Mouse (Mus musculus) midbrain, embryonic 12.5 days (tissue): ENCODE data around the gene 2010111I01Rik. TPM values are rescaled to one million over a fixed set of nuclear protein-coding genes. Genes with fewer than 3 reads are reported as not detected.
"Not testable (repeated sequence)": the region's sequence is repeated elsewhere in the genome, so short reads cannot be mapped to it uniquely, and the experiment has no call there.

Experiments
- ATAC-seq: fragments of 200-750 bp; cut with Nextera tagmentation; 2 replicates; pipeline ENCODE4 v1.8.0; 2017; ENCODE audit warnings: low read depth, moderate TSS enrichment, moderate library complexity; ENCODE audit not compliant: low FRiP score
- H3K27ac ChIP-seq: fragments of 300-500 bp; sonication (generic); replicated peaks from 2 replicates; pipeline ENCODE4 v1.5.1; 2016; ENCODE audit warnings: mild to moderate bottlenecking
- H3K27me3 ChIP-seq: fragments of 300-500 bp; sonication (generic); 2 replicates; pipeline ENCODE4 v1.6.1; 2016; ENCODE audit warnings: mild to moderate bottlenecking
- H3K36me3 ChIP-seq: fragments of 300-500 bp; sonication (generic); 2 replicates; pipeline ENCODE4 v1.6.1; 2016
- H3K4me1 ChIP-seq: fragments of 300-500 bp; sonication (generic); 2 replicates; pipeline ENCODE4 v1.6.1; 2016
- H3K4me2 ChIP-seq: fragments of 300-500 bp; sonication (generic); replicated peaks from 2 replicates; pipeline ENCODE4 v1.6.1; 2016; ENCODE audit warnings: mild to moderate bottlenecking, moderate library complexity
- H3K4me3 ChIP-seq: fragments of 300-500 bp; sonication (generic); 2 replicates; pipeline ENCODE4 v1.5.1; 2016; ENCODE audit warnings: mild to moderate bottlenecking
- H3K9ac ChIP-seq: fragments of 300-500 bp; sonication (generic); replicated peaks from 2 replicates; pipeline ENCODE4 v1.6.1; 2016; ENCODE audit warnings: mild to moderate bottlenecking, moderate library complexity
- H3K9me3 ChIP-seq: fragments of 300-500 bp; sonication (generic); 2 replicates; pipeline ENCODE4 v1.6.1; 2016; ENCODE audit warnings: mild to moderate bottlenecking
- WGBS: fragments of 180-500 bp; shearing (Covaris S2); methylation state at CpG from one replicate; pipeline ENCODE4 v1.1.7; 2016; 5-methylcytosine and 5-hydroxymethylcytosine counted together
- polyA plus RNA-seq: library from polyadenylated mRNA; unstranded; fragments of >200 nt; fragmentation: Nextera tagmentation; extraction: Ambion mirVana; gene quantifications from 2 replicates; pipeline ENCODE4 v1.2.1, GENCODE M21; 2016

2010111I01Rik gene
- polyA plus RNA-seq: 32.8 and 35.7 TPM in 2 replicates

- H3K4me1 ChIP-seq: peaks cover 6% of the 10 kb centered on the region; the same call in 1 of the 2 replicates
- H3K4me3 ChIP-seq: peak within 1 kb of the TSS; percentile 73
- H3K27me3 ChIP-seq: 0 out of 2 replicates have a peak, but pooled peaks cover 12% of the 10 kb centered on the region
- H3K9ac ChIP-seq: peak within 1 kb of the TSS; percentile 61
- H3K36me3 ChIP-seq: no peaks in the 10 kb centered on the region
- WGBS: under 1% methylated on average over 41 of the region's 41 CpGs
- H3K27ac ChIP-seq: no peak within 1 kb of the TSS; the same call in 1 of the 2 replicates
- ATAC-seq: peak; percentile 97
- no peaks in the 10 kb centered on the region for H3K9me3 ChIP-seq
- H3K4me2 ChIP-seq: peak within 1 kb of the TSS; percentile 87
Observed at GRCm38 (mm10) chr13:62964640-62965311, at the start of gene 2010111I01Rik. Gene 2010111I01Rik, plus strand, starts transcription at chr13:62964893.

GRCm38 (mm10) chr13:62916675-62917074 lies 48.0 kb upstream of the 2010111I01Rik start:
- ATAC-seq: no peak
- Histone ChIP-seq H3K4me3 (no peak overlapping the region), H3K9ac (no peak overlapping the region), H3K4me1 (no peaks in the 10 kb centered on the region), H3K4me2 (no peak overlapping the region), H3K9me3 (no peaks in the 10 kb centered on the region), H3K36me3 (no peaks in the 10 kb centered on the region), H3K27me3 (no peaks in the 10 kb centered on the region), H3K27ac (no peak overlapping the region)
- 81% methylated on average over 4 of the region's 4 CpGs for WGBS

- no peak for ATAC-seq
- no peak overlapping the region for H3K27ac ChIP-seq
- no peaks in the 10 kb centered on the region for H3K36me3 ChIP-seq
- no peaks in the 10 kb centered on the region for H3K9me3 ChIP-seq
- H3K4me1 ChIP-seq: no peaks in the 10 kb centered on the region
- WGBS: 42% methylated on average over 1 of the region's 1 CpGs
- H3K4me2 ChIP-seq: no peak overlapping the region
- no peaks in the 10 kb centered on the region for H3K27me3 ChIP-seq
- H3K9ac ChIP-seq: no peak overlapping the region
- H3K4me3 ChIP-seq: no peak overlapping the region
Observed at GRCm38 (mm10) chr13:62917416-62918110, 47.1 kb upstream of the 2010111I01Rik start.

GRCm38 (mm10) chr13:62919647-62920341 lies 44.9 kb upstream of the 2010111I01Rik start:
- H3K4me2 ChIP-seq: no peak overlapping the region
- H3K9ac ChIP-seq: no peak overlapping the region
- no peak overlapping the region for H3K4me3 ChIP-seq
- no peak overlapping the region for H3K27ac ChIP-seq
- no peaks in the 10 kb centered on the region for H3K36me3 ChIP-seq
- H3K27me3 ChIP-seq: no peaks in the 10 kb centered on the region
- 38% methylated on average over 11 of the region's 11 CpGs for WGBS
- H3K4me1 ChIP-seq: no peaks in the 10 kb centered on the region
- ATAC-seq: no peak
- H3K9me3 ChIP-seq: no peaks in the 10 kb centered on the region

GRCm38 (mm10) chr13:62922645-62923044 lies 42.0 kb upstream of the 2010111I01Rik start:
- H3K36me3 ChIP-seq: no peaks in the 10 kb centered on the region
- 81% methylated on average over 3 of the region's 3 CpGs for WGBS
- H3K4me1 ChIP-seq: no peaks in the 10 kb centered on the region

DNA sequence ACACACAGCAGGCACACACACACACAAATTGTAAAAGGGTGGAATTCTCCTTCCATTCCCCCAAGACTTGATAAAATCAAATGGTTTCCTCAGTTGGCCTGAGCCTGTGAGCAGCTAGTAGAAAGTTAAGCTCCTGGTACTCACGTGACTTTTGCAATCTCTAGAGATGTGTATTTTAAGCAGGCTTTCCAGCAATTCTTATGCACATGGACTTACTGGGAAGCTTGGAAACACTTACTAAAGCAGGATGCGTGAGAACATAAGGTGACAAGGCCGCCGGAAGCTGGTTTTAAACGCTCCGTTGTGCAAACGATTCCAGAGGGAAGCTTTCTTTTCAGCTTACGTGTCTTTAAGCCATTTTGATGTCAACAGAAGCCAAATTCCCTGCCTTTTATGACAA lies 41.5 kb upstream of the 2010111I01Rik start:
- Histone ChIP-seq H3K9ac (no peak overlapping the region), H3K36me3 (no peaks in the 10 kb centered on the region)

More at GRCm38 (mm10) chr13:62922645-62923044, 42.0 kb upstream of the 2010111I01Rik start:
- H3K9me3 ChIP-seq: no peaks in the 10 kb centered on the region
- H3K4me2 ChIP-seq: no peak overlapping the region
- ATAC-seq: no peak
- H3K27me3 ChIP-seq: no peaks in the 10 kb centered on the region
- H3K4me3 ChIP-seq: no peak overlapping the region
- H3K27ac ChIP-seq: no peak overlapping the region
- H3K9ac ChIP-seq: no peak overlapping the region

GRCm38 (mm10) chr13:62926479-62926878 lies 38.2 kb upstream of the 2010111I01Rik start:
- Histone ChIP-seq H3K4me3 (no peak overlapping the region), H3K9ac (no peak overlapping the region)
- WGBS: 67% methylated on average over 1 of the region's 1 CpGs

More for the DNA sequence above, 41.5 kb upstream of the 2010111I01Rik start:
- no peaks in the 10 kb centered on the region for H3K9me3 ChIP-seq
- H3K4me3 ChIP-seq: no peak overlapping the region
- no peak overlapping the region for H3K27ac ChIP-seq
- WGBS: 71% methylated on average over 8 of the region's 8 CpGs
- no peak overlapping the region for H3K4me2 ChIP-seq
- H3K27me3 ChIP-seq: no peaks in the 10 kb centered on the region
- no peak for ATAC-seq
- no peaks in the 10 kb centered on the region for H3K4me1 ChIP-seq

GRCm38 (mm10) chr13:62927470-62927869 lies 37.2 kb upstream of the 2010111I01Rik start:
- no peaks in the 10 kb centered on the region for H3K4me1 ChIP-seq
- H3K36me3 ChIP-seq: no peaks in the 10 kb centered on the region
- WGBS: 75% methylated on average over 1 of the region's 1 CpGs
- ATAC-seq: no peak
- H3K9me3 ChIP-seq: no peaks in the 10 kb centered on the region
- no peak overlapping the region for H3K4me3 ChIP-seq
- H3K27ac ChIP-seq: no peak overlapping the region
- no peak overlapping the region for H3K4me2 ChIP-seq
- H3K27me3 ChIP-seq: no peaks in the 10 kb centered on the region
- H3K9ac ChIP-seq: no peak overlapping the region

More at GRCm38 (mm10) chr13:62926479-62926878, 38.2 kb upstream of the 2010111I01Rik start:
- H3K4me2 ChIP-seq: no peak overlapping the region
- H3K27ac ChIP-seq: no peak overlapping the region
- H3K9me3 ChIP-seq: no peaks in the 10 kb centered on the region
- no peaks in the 10 kb centered on the region for H3K4me1 ChIP-seq
- H3K36me3 ChIP-seq: no peaks in the 10 kb centered on the region
- H3K27me3 ChIP-seq: no peaks in the 10 kb centered on the region
- ATAC-seq: no peak

- H3K9ac ChIP-seq, H3K4me3 ChIP-seq, H3K4me2 ChIP-seq, H3K4me1 ChIP-seq, H3K27me3 ChIP-seq, H3K36me3 ChIP-seq, H3K27ac ChIP-seq, ATAC-seq, H3K9me3 ChIP-seq: not testable (repeated sequence)
- 95% methylated on average over 3 of the region's 3 CpGs for WGBS
Observed at GRCm38 (mm10) chr13:62929144-62929543, 35.5 kb upstream of the 2010111I01Rik start.

DNA sequence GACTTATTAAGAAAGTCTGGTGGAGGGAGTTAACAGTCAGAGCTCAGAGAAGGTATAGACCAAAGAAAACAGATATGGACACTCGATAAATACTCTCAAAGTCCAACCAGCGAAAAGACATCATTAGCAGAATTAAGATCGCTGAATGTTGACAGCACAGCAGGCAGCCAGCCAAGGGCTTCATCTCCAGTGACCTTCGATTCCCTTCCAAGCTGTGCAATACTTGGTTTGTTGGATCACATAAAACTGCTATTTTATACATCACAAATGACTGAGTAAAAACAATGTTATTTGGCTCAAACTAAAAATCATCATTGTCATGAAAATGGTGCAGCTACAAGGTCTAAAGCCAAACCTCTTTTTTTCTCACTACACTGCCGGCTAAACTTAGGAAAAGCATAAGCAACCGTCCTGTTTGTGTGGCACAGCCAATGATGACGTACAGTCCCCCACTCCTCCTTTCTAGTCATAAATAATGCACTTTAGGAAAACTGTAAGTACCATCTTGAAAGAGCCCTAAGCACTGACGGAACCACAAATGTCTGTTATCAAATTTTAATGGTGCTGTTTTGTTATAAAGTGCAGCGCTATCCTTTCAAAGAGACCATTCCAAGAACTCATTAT lies 34.8 kb upstream of the 2010111I01Rik start:
- Histone ChIP-seq H3K4me1 (no peaks in the 10 kb centered on the region), H3K27ac (no peak overlapping the region), H3K36me3 (no peaks in the 10 kb centered on the region), H3K9me3 (no peaks in the 10 kb centered on the region), H3K9ac (no peak overlapping the region), H3K4me3 (no peak overlapping the region), H3K4me2 (no peak overlapping the region), H3K27me3 (no peaks in the 10 kb centered on the region)
- no peak for ATAC-seq
- WGBS: 88% methylated on average over 9 of the region's 9 CpGs

DNA sequence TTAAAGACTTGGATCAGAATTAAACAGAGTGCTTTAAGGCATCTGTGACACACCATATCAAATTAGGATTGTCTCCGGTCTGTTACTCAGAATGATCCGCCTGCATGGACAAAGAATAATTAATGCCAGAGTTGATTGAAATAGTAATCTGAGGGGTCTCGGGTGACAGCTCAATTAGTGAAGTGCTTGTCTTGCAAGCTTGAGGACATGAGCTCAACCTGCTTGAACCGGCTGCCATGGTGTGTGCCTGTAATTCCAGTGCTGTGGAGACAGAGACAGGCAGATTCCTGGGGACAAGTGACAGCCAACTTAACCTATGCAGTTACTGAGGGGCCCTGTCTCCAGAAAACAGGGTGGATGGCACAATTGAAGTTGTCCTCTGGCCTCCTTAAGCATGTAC lies 32.2 kb upstream of the 2010111I01Rik start:
- WGBS: 53% methylated on average over 4 of the region's 4 CpGs
- peak; percentile 70; the same call in 1 of the 2 replicates for ATAC-seq
- H3K4me2 ChIP-seq: no peak overlapping the region
- H3K9ac ChIP-seq: no peak overlapping the region
- H3K27me3 ChIP-seq: no peaks in the 10 kb centered on the region
- no peaks in the 10 kb centered on the region for H3K9me3 ChIP-seq
- no peak overlapping the region for H3K4me3 ChIP-seq
- H3K36me3 ChIP-seq: no peaks in the 10 kb centered on the region
- H3K27ac ChIP-seq: no peak overlapping the region
- H3K4me1 ChIP-seq: no peaks in the 10 kb centered on the region
